Comparison of ENCODE assay signal across 8 mouse cellular contexts in genomic region chr7:84679264-84679663, GRCm38 (mm10). TPM values are rescaled to one million over a fixed set of nuclear protein-coding genes. Genes with fewer than 3 reads are reported as not detected.
A peak's percentile ranks its signal among the peaks of the same experiment; 100 is the strongest.
DNase-seq lines count a peak whose midpoint lies in the region; ATAC-seq and TF ChIP-seq lines count a peak whose summit lies in the region.

No protein-coding gene starts in this region.

- DNase-seq in Muller cell, postnatal 12 days (ENCODE audit: inconsistent ontology term), result peak; percentile 86
- peak; percentile 68 for DNase-seq in cerebellum, adult 8-10 months
- DNase-seq in forebrain, postnatal 0 days, result peak; percentile 87
- peak; percentile 70 for DNase-seq in heart, postnatal 4 days
- DNase-seq in layer of hippocampus, adult 18-20 months (ENCODE audit: low spot score in 2 of 2), result peak; percentile 60 to 89
- DNase-seq in lung, adult 2 months, result peak; percentile 35
- DNase-seq in thymus, postnatal 10 days (ENCODE audit: low spot score in 2 of 2), result peak; percentile 63 to 64

- H3K9ac ChIP-seq in forebrain, postnatal 0 days, result peak overlapping the region; percentile 44
- peak overlapping the region; percentile 46; the same call in 1 of the 2 replicates for H3K9ac ChIP-seq in neural tube, embryonic 15.5 days (replicated peaks)

- H3K9me3 ChIP-seq in forebrain, postnatal 0 days (ENCODE audit: low read length), result no peaks in the 10 kb centered on the region
- H3K9me3 ChIP-seq in neural tube, embryonic 15.5 days (replicated peaks), result no peaks in the 10 kb centered on the region

- H3K27me3 ChIP-seq in forebrain, postnatal 0 days (ENCODE audit: insufficient read depth, low read length), result no peaks in the 10 kb centered on the region
- H3K27me3 ChIP-seq in neural tube, embryonic 15.5 days (replicated peaks), result no peaks in the 10 kb centered on the region

- no peak for TF ChIP-seq POLR2A in lung, adult 2 months (IDR thresholded peaks at IDR 0.05; ENCODE audit: borderline replicate concordance, extremely low read depth, low read depth, low read length)

- TF ChIP-seq CTCF in forebrain, postnatal 0 days (IDR thresholded peaks at IDR 0.05; ENCODE audit: low read depth), result no peak
- TF ChIP-seq CTCF in lung, adult 2 months (IDR thresholded peaks at IDR 0.05; ENCODE audit: insufficient read depth, low read length), result no peak

- peak overlapping the region; percentile 45 for H3K4me3 ChIP-seq in forebrain, postnatal 0 days (ENCODE audit: low read depth, low read length)
- peak overlapping the region; percentile 62 for H3K4me3 ChIP-seq in lung, adult 2 months (replicated peaks; ENCODE audit: extremely low read depth, low read depth, low read length)
- peak overlapping the region; percentile 45 for H3K4me3 ChIP-seq in neural tube, embryonic 15.5 days (replicated peaks)

- peak; percentile 100 for ATAC-seq in forebrain, postnatal 0 days
- ATAC-seq in neural tube, embryonic 15.5 days (ENCODE audit: low FRiP score), result peak; percentile 98

- 1% methylated on average over 4 of the region's 4 CpGs for WGBS in forebrain, postnatal 0 days
- WGBS in lung, adult 2 months, result 1% methylated on average over 4 of the region's 4 CpGs
- 3% methylated on average over 4 of the region's 4 CpGs for WGBS in neural tube, embryonic 15.5 days

- H3K4me1 ChIP-seq in forebrain, postnatal 0 days (ENCODE audit: insufficient read depth), result peaks cover 4% of the 10 kb centered on the region
- peaks cover 13% of the 10 kb centered on the region for H3K4me1 ChIP-seq in lung, adult 2 months (ENCODE audit: control insufficient read depth, insufficient read depth, low read length)
- peaks cover 18% of the 10 kb centered on the region for H3K4me1 ChIP-seq in neural tube, embryonic 15.5 days

- no peaks in the 10 kb centered on the region for H3K36me3 ChIP-seq in forebrain, postnatal 0 days (ENCODE audit: insufficient read depth)
- no peaks in the 10 kb centered on the region for H3K36me3 ChIP-seq in neural tube, embryonic 15.5 days

- H3K27ac ChIP-seq in forebrain, postnatal 0 days (ENCODE audit: low read depth, low read length), result no peak overlapping the region
- no peak overlapping the region for H3K27ac ChIP-seq in neural tube, embryonic 15.5 days (replicated peaks)

- H3K4me2 ChIP-seq in forebrain, postnatal 0 days (ENCODE audit: low read depth), result peak overlapping the region; percentile 49
- H3K4me2 ChIP-seq in neural tube, embryonic 15.5 days, result peak overlapping the region; percentile 50

RNA-seq across cellular contexts. Expression of gene Zfand6, which starts 10.5 kb away (rescaled TPM):
- total RNA-seq in forebrain, postnatal 0 days (2014; rRNA removed), result 108 and 109 TPM in 2 replicates
- polyA plus RNA-seq in forebrain, postnatal 0 days (2015; fragmentation: Nextera tagmentation; extraction: Ambion mirVana), result 137 and 152 TPM in 2 replicates
- 10 to 100 TPM; 95.1 to 96.2 TPM for total RNA-seq in heart, postnatal 4 days (2021)
- total RNA-seq in layer of hippocampus, adult 18-20 months (2021), result 10 to 100 TPM; 67.9 to 77.0 TPM
- polyA plus RNA-seq in lung, adult 2 months (2012; rRNA removed), result 30.1 and 45.7 TPM in 2 replicates
- 212 and 217 TPM in 2 replicates for polyA plus RNA-seq in neural tube, embryonic 15.5 days (2015; fragmentation: Nextera tagmentation; extraction: Ambion mirVana)

Comparison
In these comparisons a context has a peak if more than half of its experiments do, and no peak if none do; other contexts are left out.
1. DNase-seq: peak in every context shown above with its lines; median percentile 87 in forebrain, postnatal 0 days; 86 in Muller cell, postnatal 12 days; 74 in layer of hippocampus, adult 18-20 months; 70 in heart, postnatal 4 days; 68 in cerebellum, adult 8-10 months; 64 in thymus, postnatal 10 days; 35 in lung, adult 2 months.